Mouse (Mus musculus): Measurements from ENCODE around the gene Nsun2.

The Nsun2 gene

DNA sequence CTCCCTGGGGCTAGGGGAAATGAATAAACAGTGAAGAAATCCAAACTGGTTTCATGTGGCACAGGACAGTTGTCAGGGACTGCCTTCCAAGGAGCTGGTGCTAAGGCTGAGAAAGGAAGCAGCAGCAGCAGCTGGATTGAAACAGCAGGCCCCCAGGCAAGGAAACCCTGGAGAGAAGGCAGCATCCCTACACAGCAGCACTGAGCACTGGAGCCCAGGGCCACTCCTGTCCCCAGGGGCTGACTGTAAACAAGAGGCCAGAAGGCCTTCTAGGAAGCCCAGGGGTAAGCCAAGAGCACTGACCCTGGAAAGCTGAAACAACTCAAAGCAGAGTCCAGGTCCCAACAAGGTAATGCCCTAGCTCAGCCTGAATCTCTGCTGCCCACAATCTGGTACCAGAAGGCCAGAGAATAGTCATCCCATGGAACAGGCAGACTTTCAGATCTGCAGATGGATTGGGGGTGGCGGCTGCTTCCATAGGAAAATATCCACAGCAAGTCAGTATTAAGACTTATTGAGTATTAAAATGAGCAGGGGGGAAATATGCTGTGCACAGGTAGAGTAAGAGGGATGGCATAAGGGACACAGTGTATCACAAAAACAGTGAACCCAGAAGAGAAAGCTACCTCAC is 11.3 kb upstream of the Nsun2 start:
- in situ Hi-C loops (cut with MboI; ENCODE audit: low sequenced_read_pairs), result loop anchor here (25.0 kb wide), 1 partner anchor 935 kb away; the partner anchor contains the start of genes 1700001L19Rik, Fastkd3 and Mtrr

DNA sequence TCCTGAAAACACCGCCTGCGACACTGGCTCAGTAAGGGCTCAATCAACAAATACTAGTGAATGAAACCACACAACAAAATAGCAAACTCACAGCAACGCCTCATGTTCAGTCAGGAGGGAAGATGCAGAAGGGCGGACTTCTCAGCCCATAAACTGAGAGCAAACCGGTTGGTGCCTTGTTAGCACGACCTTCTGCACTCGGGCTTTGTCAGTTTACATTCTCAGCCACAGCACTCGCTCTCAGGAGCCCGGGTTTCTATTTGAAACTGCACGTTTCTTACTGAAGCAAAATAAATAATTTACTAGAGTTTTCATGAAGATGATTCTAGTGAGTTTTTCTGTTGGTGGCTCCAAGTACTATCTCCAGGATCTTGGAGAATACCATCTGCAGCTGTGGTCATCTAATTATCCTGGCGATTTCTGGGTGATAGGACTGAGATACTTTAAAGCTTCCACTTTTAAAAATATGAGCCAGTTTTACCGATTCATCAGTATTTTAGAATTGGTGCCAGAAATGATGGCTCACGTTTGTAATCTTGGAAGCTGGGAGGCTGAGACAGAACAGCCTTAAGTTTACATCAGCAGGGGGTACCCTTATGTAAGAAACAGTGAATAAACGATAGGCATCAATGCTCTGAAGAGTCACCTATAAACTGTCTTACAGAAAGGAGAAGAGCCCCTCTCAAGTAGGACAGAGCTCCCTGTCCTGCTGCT is 9.9 kb upstream of the Nsun2 start:
- in situ Hi-C loops (cut with MboI; ENCODE audit: low sequenced_read_pairs), result loop anchor here (25.0 kb wide), 1 partner anchor 936 kb away; the partner anchor contains the start of genes 1700001L19Rik, Fastkd3 and Mtrr

DNA sequence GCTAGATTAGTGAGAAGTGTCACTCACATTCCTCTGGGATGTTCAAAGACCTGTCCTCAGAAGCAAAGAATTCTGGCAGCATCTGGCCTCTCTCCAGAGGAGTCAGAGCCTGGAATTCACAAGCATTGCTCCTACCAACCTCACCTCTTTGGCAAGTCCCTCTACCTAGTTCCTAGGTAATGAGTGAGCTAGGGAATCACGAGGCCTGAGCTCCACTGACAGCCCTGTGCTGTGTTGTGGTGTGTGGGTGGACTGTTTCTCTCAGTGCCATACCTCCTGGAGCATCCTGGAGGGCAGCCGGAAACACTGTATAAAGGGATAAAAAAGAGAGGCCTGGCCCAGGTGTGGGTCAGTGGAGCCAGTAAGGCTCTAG is 9.4 kb upstream of the Nsun2 start:
- in situ Hi-C loops (cut with MboI; ENCODE audit: low sequenced_read_pairs), result loop anchor here (25.0 kb wide), 1 partner anchor 937 kb away; the partner anchor contains the start of genes 1700001L19Rik, Fastkd3 and Mtrr

GRCm38 (mm10) chr13:69525867-69526266 is 7.7 kb upstream of the Nsun2 start:
- in situ Hi-C loops (cut with MboI; ENCODE audit: low sequenced_read_pairs), result no loop called here

GRCm38 (mm10) chr13:69528531-69528930 is 5.0 kb upstream of the Nsun2 start:
- in situ Hi-C loops (cut with MboI; ENCODE audit: low sequenced_read_pairs), result no loop called here

GRCm38 (mm10) chr13:69530156-69530555 is 3.4 kb upstream of the Nsun2 start:
- in situ Hi-C loops (cut with MboI; ENCODE audit: low sequenced_read_pairs), result no loop called here

- in situ Hi-C loops (cut with MboI; ENCODE audit: low sequenced_read_pairs), result no loop called here
Measured at GRCm38 (mm10) chr13:69530951-69531350, 2.6 kb upstream of the Nsun2 start.

DNA sequence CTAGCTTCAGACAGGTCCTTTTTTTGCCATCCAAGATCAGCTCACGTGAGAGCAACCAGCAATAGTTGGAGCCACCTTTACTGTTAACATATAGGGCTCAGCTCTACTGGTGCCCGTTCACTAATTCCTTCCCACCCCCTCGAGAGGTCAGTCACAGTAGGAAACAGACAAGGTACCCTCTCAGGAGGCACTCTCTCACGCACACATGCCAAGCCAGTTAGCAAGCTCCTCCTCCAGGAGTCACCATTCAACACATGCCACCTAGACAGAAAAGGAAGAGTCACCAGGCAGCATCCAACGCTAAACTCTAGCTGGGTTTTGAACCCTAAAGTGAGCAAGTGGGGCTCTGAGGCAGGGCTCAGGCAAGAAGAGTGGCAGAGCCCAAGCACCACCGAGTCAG is 2.1 kb upstream of the Nsun2 start:
- in situ Hi-C loops (cut with MboI; ENCODE audit: low sequenced_read_pairs), result no loop called here

DNA sequence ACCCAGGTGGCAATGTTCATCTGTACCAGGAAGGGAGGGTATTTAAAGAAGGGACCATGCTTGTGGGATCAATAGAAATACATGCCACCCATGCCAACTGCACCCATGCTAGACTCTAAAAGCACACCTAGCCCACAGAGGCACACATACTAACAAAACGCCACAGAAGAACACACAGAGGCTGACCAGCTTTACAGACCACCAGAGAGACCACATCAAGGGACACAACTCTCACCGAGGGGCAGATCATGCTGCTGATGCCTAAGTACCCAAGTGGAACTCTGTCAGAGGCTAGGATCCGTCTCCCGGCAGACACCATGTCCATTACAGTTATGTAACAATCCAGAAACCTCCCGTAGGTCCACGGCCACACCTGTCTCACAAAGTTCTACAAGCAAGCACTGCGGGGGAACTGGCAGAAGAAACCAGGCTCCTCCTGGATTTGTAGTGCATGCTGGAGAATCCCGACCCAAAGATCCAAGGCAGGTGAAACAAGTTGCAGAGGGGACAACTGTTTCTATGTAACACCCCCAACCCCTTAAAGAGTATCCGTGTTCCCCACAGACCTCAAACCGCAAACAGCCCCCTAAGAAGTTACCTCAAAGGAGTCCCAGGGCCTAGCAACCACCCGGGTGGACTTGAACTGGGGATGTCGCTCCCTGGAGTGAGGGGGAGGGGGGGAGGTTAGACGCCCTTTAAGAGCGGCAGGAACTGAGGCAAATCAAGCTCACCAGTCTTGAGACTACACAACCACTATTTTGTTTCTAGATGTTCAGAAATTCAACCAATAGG is 1.2 kb upstream of the Nsun2 start:
- in situ Hi-C loops (cut with MboI; ENCODE audit: low sequenced_read_pairs), result no loop called here

- in situ Hi-C loops (cut with MboI; ENCODE audit: low sequenced_read_pairs), result no loop called here
Measured at GRCm38 (mm10) chr13:69532893-69533404, 597 bp upstream of the Nsun2 start.

GRCm38 (mm10) chr13:69534334-69534653 is 748 bp downstream of the Nsun2 start, which contains the start of gene Tent4a:
Tent4a (minus strand) TSS chr13:69534617.
- in situ Hi-C loops (cut with MboI; ENCODE audit: low sequenced_read_pairs), result no loop called here

- in situ Hi-C loops (cut with MboI; ENCODE audit: low sequenced_read_pairs), result no loop called here
Measured at GRCm38 (mm10) chr13:69534654-69535551, 1.4 kb downstream of the Nsun2 start.

GRCm38 (mm10) chr13:69536021-69536420 is 2.5 kb downstream of the Nsun2 start:
- in situ Hi-C loops (cut with MboI; ENCODE audit: low sequenced_read_pairs), result no loop called here

- in situ Hi-C loops (cut with MboI; ENCODE audit: low sequenced_read_pairs), result no loop called here
Measured at GRCm38 (mm10) chr13:69537366-69537765, 3.8 kb downstream of the Nsun2 start.

GRCm38 (mm10) chr13:69538327-69538726 is 4.8 kb downstream of the Nsun2 start:
- in situ Hi-C loops (cut with MboI; ENCODE audit: low sequenced_read_pairs), result no loop called here

- in situ Hi-C loops (cut with MboI; ENCODE audit: low sequenced_read_pairs), result loop anchor here (10.0 kb wide), 1 partner anchor 94 kb away; no protein-coding TSS in a partner anchor
Measured at GRCm38 (mm10) chr13:69541209-69541608, 7.7 kb downstream of the Nsun2 start.

GRCm38 (mm10) chr13:69541776-69542175 is 8.2 kb downstream of the Nsun2 start:
- in situ Hi-C loops (cut with MboI; ENCODE audit: low sequenced_read_pairs), result loop anchor here (10.0 kb wide), 1 partner anchor 93 kb away; no protein-coding TSS in a partner anchor

- in situ Hi-C loops (cut with MboI; ENCODE audit: low sequenced_read_pairs), result loop anchor here (10.0 kb wide), 1 partner anchor 92 kb away; no protein-coding TSS in a partner anchor
Measured at GRCm38 (mm10) chr13:69542571-69543352, 9.2 kb downstream of the Nsun2 start.

DNA sequence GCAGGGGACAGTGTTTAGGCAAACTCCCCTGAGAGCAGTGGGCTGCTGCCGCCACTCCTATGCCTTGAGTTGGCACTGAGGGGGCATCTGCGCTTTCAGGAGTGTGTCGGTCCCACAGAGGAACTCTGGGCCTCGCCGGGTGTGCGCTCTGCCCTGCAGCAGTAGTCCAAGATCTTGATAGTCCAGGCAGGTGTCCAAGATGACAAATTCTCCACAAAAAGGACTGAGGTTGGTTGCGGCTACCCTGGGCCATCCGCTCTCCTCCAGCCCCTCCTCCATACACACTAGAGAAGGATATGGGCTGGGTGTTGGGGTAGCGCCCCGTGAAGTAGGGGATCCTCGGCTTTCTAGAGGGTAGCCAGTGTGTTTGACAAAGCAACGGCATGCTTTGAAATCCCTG is 10.0 kb downstream of the Nsun2 start:
- in situ Hi-C loops (cut with MboI; ENCODE audit: low sequenced_read_pairs), result loop anchor here (10.0 kb wide), 1 partner anchor 91 kb away; no protein-coding TSS in a partner anchor

Measured in CH12F3 (cell line).